Mouse (Mus musculus): ENCODE data around the gene Cd7. TPM values are rescaled to one million over a fixed set of nuclear protein-coding genes. Genes with fewer than 3 reads are reported as not detected.
"Not testable (repeated sequence)": the region's sequence is repeated elsewhere in the genome, so short reads cannot be mapped to it uniquely, and the experiment has no call there.

Cd7 gene
- polyA plus RNA-seq, 1 experiment, result not detected

DNA sequence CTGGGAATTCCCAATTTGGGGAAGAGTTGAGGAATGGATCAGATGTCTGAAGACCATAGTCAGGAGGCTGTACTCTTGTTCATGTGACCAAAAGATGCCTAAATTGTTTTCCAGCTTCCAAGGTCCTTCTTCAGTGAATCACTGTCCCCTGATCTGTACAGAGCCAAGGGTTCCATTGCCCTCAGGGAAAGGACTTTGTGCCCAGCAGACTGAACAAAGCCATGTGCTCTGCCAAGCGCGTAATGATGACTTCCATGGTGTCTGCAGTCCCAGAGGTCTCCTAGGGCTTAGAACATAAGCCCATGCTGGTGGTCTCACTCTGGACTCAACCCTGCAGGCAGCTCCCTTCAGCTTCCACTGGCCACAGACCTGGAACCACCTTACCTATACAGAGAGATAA lies 28.7 kb upstream of the Cd7 start:
- Histone ChIP-seq H3K4me1 (ENCODE audit: control insufficient read depth) (no peaks in the 10 kb centered on the region), H3K9me3 (ENCODE audit: control insufficient read depth, low read length) (no peaks in the 10 kb centered on the region), H3K27me3 (ENCODE audit: control insufficient read depth) (no peaks in the 10 kb centered on the region), H3K4me3 (replicated peaks) (no peak overlapping the region), H3K36me3 (ENCODE audit: control insufficient read depth) (no peaks in the 10 kb centered on the region)
- TF ChIP-seq GATA1 (IDR thresholded peaks at IDR 0.05; ENCODE audit: low read length), result no peak
- TF ChIP-seq TAL1 (IDR thresholded peaks at IDR 0.05; ENCODE audit: low read length), result no peak

DNA sequence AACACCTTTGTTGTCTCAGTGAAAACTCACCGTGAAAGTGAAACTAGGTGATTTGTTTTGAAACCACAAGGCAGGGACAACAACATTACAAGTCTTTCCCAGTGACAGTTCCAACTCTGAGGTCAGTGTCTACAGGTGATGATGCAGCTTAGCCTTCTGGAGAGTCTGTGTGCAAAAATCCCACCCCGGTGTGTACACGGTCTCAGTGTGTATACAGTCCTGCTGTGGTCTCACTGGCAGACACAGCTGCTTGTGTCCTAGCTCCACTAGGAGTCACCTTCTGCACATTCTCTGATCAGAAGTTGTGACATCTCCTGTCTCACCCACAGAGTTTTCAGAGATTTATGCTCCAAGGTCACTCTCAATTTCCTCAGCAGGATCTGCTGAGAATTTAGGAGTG lies 25.0 kb upstream of the Cd7 start:
- H3K9me3 ChIP-seq (ENCODE audit: control insufficient read depth, low read length), result no peaks in the 10 kb centered on the region
- H3K4me3 ChIP-seq (replicated peaks), result no peak overlapping the region
- no peaks in the 10 kb centered on the region for H3K36me3 ChIP-seq (ENCODE audit: control insufficient read depth)
- TF ChIP-seq GATA1 (IDR thresholded peaks at IDR 0.05; ENCODE audit: low read length), result no peak
- TF ChIP-seq TAL1 (IDR thresholded peaks at IDR 0.05; ENCODE audit: low read length), result no peak
- H3K4me1 ChIP-seq (ENCODE audit: control insufficient read depth), result no peaks in the 10 kb centered on the region
- no peaks in the 10 kb centered on the region for H3K27me3 ChIP-seq (ENCODE audit: control insufficient read depth)

GRCm38 (mm10) chr11:121063379-121063778 lies 24.2 kb upstream of the Cd7 start, which contains the start of gene Sectm1b:
Gene Sectm1b, minus strand, starts transcription at chr11:121063569.
- TF ChIP-seq TAL1 (IDR thresholded peaks at IDR 0.05; ENCODE audit: low read length) (no peak), GATA1 (IDR thresholded peaks at IDR 0.05; ENCODE audit: low read length) (no peak)
- no peaks in the 10 kb centered on the region for H3K27me3 ChIP-seq (ENCODE audit: control insufficient read depth)
- no peak within 1 kb of the TSS for H3K4me3 ChIP-seq (replicated peaks)
- no peaks in the 10 kb centered on the region for H3K36me3 ChIP-seq (ENCODE audit: control insufficient read depth)
- no peaks in the 10 kb centered on the region for H3K4me1 ChIP-seq (ENCODE audit: control insufficient read depth)
- no peaks in the 10 kb centered on the region for H3K9me3 ChIP-seq (ENCODE audit: control insufficient read depth, low read length)

DNA sequence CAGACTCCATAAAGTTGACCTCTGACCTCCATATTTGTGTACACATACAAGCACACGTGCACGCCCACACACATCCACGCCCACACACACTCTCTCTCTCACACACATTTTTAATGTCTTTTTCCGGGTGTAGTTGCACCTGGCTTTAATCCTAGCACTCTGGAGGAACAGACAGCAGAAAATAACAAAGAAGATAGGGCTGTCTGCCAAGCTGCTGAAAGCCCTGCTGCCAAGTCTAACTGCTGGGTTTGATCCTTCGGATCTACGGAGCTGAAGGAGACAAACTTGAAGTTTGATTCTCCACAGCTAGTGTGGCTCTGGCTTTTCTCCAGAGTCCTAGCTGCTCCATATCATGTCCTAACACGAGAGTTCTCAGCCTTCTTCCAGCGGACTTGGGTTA lies 22.4 kb upstream of the Cd7 start:
- no peak overlapping the region for H3K4me3 ChIP-seq (replicated peaks)
- no peak for TF ChIP-seq TAL1 (IDR thresholded peaks at IDR 0.05; ENCODE audit: low read length)
- TF ChIP-seq GATA1 (IDR thresholded peaks at IDR 0.05; ENCODE audit: low read length), result no peak
- H3K36me3 ChIP-seq (ENCODE audit: control insufficient read depth), result no peaks in the 10 kb centered on the region
- H3K4me1 ChIP-seq (ENCODE audit: control insufficient read depth), result no peaks in the 10 kb centered on the region
- no peaks in the 10 kb centered on the region for H3K27me3 ChIP-seq (ENCODE audit: control insufficient read depth)
- no peaks in the 10 kb centered on the region for H3K9me3 ChIP-seq (ENCODE audit: control insufficient read depth, low read length)

DNA sequence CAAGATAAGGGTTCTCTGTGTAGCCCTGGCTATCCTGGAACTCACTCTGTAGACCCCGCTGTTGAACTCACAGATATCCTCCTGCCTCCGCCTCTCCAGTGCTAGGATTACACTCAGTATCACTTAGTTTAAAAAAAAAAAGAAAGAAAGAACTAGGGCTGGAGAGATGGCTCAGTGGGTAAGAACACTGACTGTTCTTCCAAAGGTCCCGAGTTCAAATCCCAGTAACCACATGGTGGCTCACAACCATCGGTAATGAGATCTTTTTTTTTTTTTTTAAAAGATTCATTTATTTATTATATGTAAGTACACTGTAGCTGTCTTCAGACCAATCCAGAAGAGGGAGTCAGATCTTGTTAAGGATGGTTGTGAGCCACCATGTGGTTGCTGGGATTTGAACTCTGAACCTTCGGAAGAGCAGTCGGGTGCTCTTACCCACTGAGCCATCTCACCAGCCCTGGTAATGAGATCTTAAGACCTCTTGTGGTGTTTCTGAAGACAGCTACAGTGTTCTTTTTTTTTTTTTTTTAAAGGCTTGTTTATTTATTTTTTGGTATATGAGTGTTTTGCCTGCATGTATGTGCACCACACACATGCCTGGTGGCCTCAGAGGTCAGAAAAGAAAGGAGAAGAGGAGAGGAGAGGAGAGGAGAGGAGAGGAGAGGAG lies 21.3 kb upstream of the Cd7 start:
- H3K4me1 ChIP-seq (ENCODE audit: control insufficient read depth); H3K4me3 ChIP-seq (replicated peaks); H3K36me3 ChIP-seq (ENCODE audit: control insufficient read depth); H3K9me3 ChIP-seq (ENCODE audit: control insufficient read depth, low read length); H3K27me3 ChIP-seq (ENCODE audit: control insufficient read depth): not testable (repeated sequence)

DNA sequence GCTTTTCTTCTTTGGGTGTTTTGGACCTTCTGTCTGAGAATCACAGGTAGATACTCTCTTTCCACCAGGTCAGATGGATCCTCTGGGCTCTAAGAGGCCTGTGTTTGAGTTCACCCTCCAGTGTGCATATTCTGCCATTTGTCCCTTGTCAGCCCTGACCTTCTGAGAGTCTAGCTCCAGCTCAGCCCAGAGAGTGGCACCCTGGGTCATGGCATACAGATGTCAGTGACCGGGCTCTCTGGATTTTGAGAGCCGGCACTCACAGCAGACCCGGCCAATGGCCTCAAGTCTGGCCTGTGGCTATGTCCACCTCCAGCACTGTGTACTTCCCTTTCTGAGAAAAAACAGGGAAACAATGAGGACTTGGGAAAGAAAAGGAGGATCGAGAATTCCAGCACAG lies 20.3 kb upstream of the Cd7 start:
- Histone ChIP-seq H3K4me3 (replicated peaks) (no peak overlapping the region), H3K9me3 (ENCODE audit: control insufficient read depth, low read length) (no peaks in the 10 kb centered on the region), H3K36me3 (ENCODE audit: control insufficient read depth) (no peaks in the 10 kb centered on the region), H3K27me3 (ENCODE audit: control insufficient read depth) (no peaks in the 10 kb centered on the region), H3K4me1 (ENCODE audit: control insufficient read depth) (no peaks in the 10 kb centered on the region)
- TF ChIP-seq GATA1 (IDR thresholded peaks at IDR 0.05; ENCODE audit: low read length) (no peak), TAL1 (IDR thresholded peaks at IDR 0.05; ENCODE audit: low read length) (no peak)

- H3K9me3 ChIP-seq (ENCODE audit: control insufficient read depth, low read length), result no peaks in the 10 kb centered on the region
- no peak for TF ChIP-seq TAL1 (IDR thresholded peaks at IDR 0.05; ENCODE audit: low read length)
- no peak for TF ChIP-seq GATA1 (IDR thresholded peaks at IDR 0.05; ENCODE audit: low read length)
- H3K4me1 ChIP-seq (ENCODE audit: control insufficient read depth), result no peaks in the 10 kb centered on the region
- H3K27me3 ChIP-seq (ENCODE audit: control insufficient read depth), result no peaks in the 10 kb centered on the region
- H3K4me3 ChIP-seq (replicated peaks), result no peak overlapping the region
- H3K36me3 ChIP-seq (ENCODE audit: control insufficient read depth), result no peaks in the 10 kb centered on the region
Observed at GRCm38 (mm10) chr11:121058956-121059355, 19.7 kb upstream of the Cd7 start.

DNA sequence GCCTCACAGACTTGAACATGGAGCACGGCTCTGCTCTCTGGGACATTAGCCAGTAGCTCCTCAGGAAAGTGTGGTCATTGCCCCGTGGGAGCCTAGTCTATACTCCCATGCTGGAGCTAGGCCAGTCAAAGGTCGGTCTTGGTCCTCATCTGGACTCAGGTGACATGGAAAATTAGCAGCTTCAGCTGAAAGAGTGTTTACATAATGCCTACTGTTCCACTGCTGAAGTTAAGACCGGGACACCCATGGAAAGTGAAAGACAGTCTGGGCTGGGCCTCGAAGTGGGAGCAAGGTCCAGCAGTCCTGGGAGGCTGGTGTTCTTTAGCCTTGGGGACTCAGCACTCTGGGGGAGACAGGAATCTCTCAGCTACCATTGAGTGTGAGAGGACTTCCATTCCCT lies 18.9 kb upstream of the Cd7 start:
- H3K36me3 ChIP-seq (ENCODE audit: control insufficient read depth), result no peaks in the 10 kb centered on the region
- no peak overlapping the region for H3K4me3 ChIP-seq (replicated peaks)
- no peaks in the 10 kb centered on the region for H3K9me3 ChIP-seq (ENCODE audit: control insufficient read depth, low read length)
- no peaks in the 10 kb centered on the region for H3K27me3 ChIP-seq (ENCODE audit: control insufficient read depth)
- no peaks in the 10 kb centered on the region for H3K4me1 ChIP-seq (ENCODE audit: control insufficient read depth)
- no peak for TF ChIP-seq TAL1 (IDR thresholded peaks at IDR 0.05; ENCODE audit: low read length)

DNA sequence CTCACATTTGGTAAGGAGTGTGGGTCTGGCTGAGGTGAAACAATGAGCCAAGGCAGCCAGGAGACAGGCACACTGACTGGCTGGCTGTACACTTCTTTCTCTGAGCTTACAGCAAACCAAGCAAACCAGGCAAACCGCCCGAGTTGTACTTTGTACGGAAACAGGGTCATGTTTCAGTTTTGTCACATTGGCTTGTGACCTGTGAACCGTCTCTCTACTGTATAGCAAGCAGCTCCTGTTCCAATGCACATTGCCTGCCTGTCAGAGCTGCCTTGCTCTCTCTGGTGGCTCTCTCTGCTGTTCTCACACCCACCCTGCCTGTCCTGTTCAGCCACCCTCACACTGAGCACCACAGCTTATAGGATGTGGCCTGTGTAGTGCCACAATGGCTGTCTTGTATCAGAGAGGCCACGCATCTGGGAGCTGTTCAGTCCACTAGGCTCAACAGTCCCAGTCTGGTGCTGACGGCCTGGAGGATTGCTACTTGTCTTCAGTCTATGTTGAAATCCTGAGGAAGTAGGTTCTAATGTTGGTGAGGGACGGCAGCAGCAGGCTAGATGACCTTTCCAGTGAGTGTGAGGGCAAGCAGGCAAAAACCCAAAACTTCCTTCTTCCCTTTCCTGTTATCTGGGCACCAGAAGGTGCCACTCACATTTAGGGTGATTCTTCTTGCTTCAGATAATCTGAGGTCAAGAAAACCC lies 17.5 kb upstream of the Cd7 start:
- TF ChIP-seq GATA1 (IDR thresholded peaks at IDR 0.05; ENCODE audit: low read length) (no peak), TAL1 (IDR thresholded peaks at IDR 0.05; ENCODE audit: low read length) (no peak)
- no peaks in the 10 kb centered on the region for H3K27me3 ChIP-seq (ENCODE audit: control insufficient read depth)
- no peaks in the 10 kb centered on the region for H3K4me1 ChIP-seq (ENCODE audit: control insufficient read depth)
- H3K4me3 ChIP-seq (replicated peaks), result no peak overlapping the region
- no peaks in the 10 kb centered on the region for H3K9me3 ChIP-seq (ENCODE audit: control insufficient read depth, low read length)
- no peaks in the 10 kb centered on the region for H3K36me3 ChIP-seq (ENCODE audit: control insufficient read depth)

GRCm38 (mm10) chr11:121053536-121053935 lies 14.3 kb upstream of the Cd7 start:
- no peak overlapping the region for H3K4me3 ChIP-seq (replicated peaks)
- H3K4me1 ChIP-seq (ENCODE audit: control insufficient read depth), result no peaks in the 10 kb centered on the region
- TF ChIP-seq TAL1 (IDR thresholded peaks at IDR 0.05; ENCODE audit: low read length), result no peak
- TF ChIP-seq GATA1 (IDR thresholded peaks at IDR 0.05; ENCODE audit: low read length), result no peak
- no peaks in the 10 kb centered on the region for H3K36me3 ChIP-seq (ENCODE audit: control insufficient read depth)
- peaks cover 3% of the 10 kb centered on the region; the same call in 1 of the 2 replicates for H3K27me3 ChIP-seq (ENCODE audit: control insufficient read depth)
- H3K9me3 ChIP-seq (ENCODE audit: control insufficient read depth, low read length), result no peaks in the 10 kb centered on the region

Data from erythroblast, embryonic 14.5 days (primary cell).